Mouse (Mus musculus) small intestine, adult 2 months (tissue): ENCODE measurements around the gene Aqp6. TPM values are rescaled to one million over a fixed set of nuclear protein-coding genes. Genes with fewer than 3 reads are reported as not detected.

ENCODE experiments used
- H3K27ac ChIP-seq: fragments of 200-500 bp; 2 replicates; pipeline ENCODE4 v1.5.1; 2012; ENCODE audit warnings: low read depth, low read length, control low read depth, inconsistent platforms; ENCODE audit not compliant: insufficient read depth
- H3K27me3 ChIP-seq: fragments of 200-500 bp; 2 replicates; pipeline ENCODE4 v1.6.1; 2012; ENCODE audit warnings: mild to moderate bottlenecking, moderate library complexity, low read length, inconsistent platforms; ENCODE audit not compliant: control insufficient read depth, insufficient read depth
- H3K36me3 ChIP-seq: fragments of 200-500 bp; 2 replicates; pipeline ENCODE4 v1.6.1; 2012; ENCODE audit warnings: mild to moderate bottlenecking, low read length, control low read depth, inconsistent platforms; ENCODE audit not compliant: control insufficient read depth, insufficient read depth
- H3K4me1 ChIP-seq: fragments of 200-500 bp; 2 replicates; pipeline ENCODE4 v1.6.1; 2012; ENCODE audit warnings: low read length, inconsistent platforms, mixed read lengths; ENCODE audit not compliant: control insufficient read depth, insufficient read depth, insufficient read length
- H3K4me3 ChIP-seq: fragments of 200-500 bp; 2 replicates; pipeline ENCODE4 v1.5.1; 2012; ENCODE audit warnings: low read depth, mild to moderate bottlenecking, control low read depth, inconsistent platforms, low read length, moderate library complexity
- CTCF ChIP-seq: fragments of 200-500 bp; IDR thresholded peaks from 2 replicates; pipeline ENCODE4 v1.5.1; 2012; ENCODE audit warnings: low read depth, mild to moderate bottlenecking, control low read depth, inconsistent platforms, low read length, moderate library complexity, mixed read lengths; ENCODE audit not compliant: insufficient replicate concordance, insufficient read length; ENCODE audit errors: extremely low read depth
- POLR2A ChIP-seq: fragments of 200-500 bp; IDR thresholded peaks from 2 replicates; pipeline ENCODE4 v1.6.1; 2012; ENCODE audit warnings: low read depth, mild to moderate bottlenecking, control low read depth, inconsistent platforms, low read length, moderate library complexity
- WGBS: fragments of 180-500 bp; shearing (Covaris S2); methylation state at CpG from one replicate; pipeline ENCODE4 v1.1.7; 2018; 5-methylcytosine and 5-hydroxymethylcytosine counted together
- polyA plus RNA-seq: library from polyadenylated mRNA; depleted of rRNA; stranded (reverse); fragments of >200 nt; gene quantifications from 2 replicates; pipeline ENCODE4 v1.2.3, GENCODE M21; 2012

Aqp6 gene
- polyA plus RNA-seq, 1 experiment: not detected

- TF ChIP-seq POLR2A (no peak), CTCF (no peak)
- Histone ChIP-seq H3K27me3 (peaks cover 42% of the 10 kb centered on the region), H3K4me1 (peaks cover 3% of the 10 kb centered on the region; the same call in 1 of the 2 replicates), H3K36me3 (no peaks in the 10 kb centered on the region), H3K27ac (no peak overlapping the region), H3K4me3 (no peak overlapping the region)
- WGBS: 47% methylated on average over 7 of the region's 7 CpGs
Observed at GRCm38 (mm10) chr15:99589704-99590103, 11.5 kb upstream of the Aqp6 start.

DNA sequence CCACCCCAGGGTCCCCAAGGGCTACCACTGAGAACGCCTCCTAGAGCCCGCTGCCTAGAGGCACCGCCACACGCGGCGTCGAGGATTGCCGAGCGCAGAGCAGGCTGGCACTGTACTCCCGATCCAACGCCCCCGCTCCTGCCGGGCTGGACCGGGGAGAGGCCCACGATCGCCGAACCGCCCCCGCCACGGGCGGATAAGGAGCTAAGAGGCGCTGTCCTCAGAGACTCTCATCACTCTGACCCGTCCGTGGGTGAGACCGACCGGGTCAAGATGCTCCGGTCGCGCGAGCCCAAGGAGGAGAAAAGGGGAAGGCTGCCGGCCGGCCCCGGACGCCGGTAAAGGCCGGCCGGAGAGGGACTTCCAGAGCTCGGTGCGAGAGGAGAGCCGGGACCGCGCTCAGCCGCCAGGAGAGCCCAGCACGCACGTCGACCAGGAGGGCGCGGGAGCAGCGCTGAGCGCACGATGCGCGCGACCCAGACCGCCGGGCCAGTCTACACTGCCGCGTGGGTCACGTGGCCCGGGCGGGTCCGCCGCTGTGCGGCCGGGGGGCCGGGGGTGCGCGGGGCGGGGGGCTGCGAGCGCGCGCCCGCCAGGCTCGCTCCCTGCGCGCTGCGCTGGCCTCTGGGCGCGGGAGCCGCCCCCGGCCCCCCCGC, 10.6 kb upstream of the Aqp6 start, which contains the start of gene Aqp5:
TSS of gene Aqp5 (plus strand) at position 354 of the 656 bp plus-strand sequence.
- 2% methylated on average over 74 of the region's 83 CpGs for WGBS
- no peaks in the 10 kb centered on the region for H3K36me3 ChIP-seq
- H3K27me3 ChIP-seq: peaks cover 37% of the 10 kb centered on the region
- no peak within 1 kb of the TSS for H3K27ac ChIP-seq
- TF ChIP-seq CTCF: no peak
- TF ChIP-seq POLR2A: no peak
- H3K4me3 ChIP-seq: peak within 1 kb of the TSS; percentile 26
- no peaks in the 10 kb centered on the region; the same call in 1 of the 2 replicates for H3K4me1 ChIP-seq

GRCm38 (mm10) chr15:99592177-99592576, 9.0 kb upstream of the Aqp6 start:
- no peak overlapping the region for H3K27ac ChIP-seq
- H3K36me3 ChIP-seq: no peaks in the 10 kb centered on the region
- no peak for TF ChIP-seq CTCF
- H3K27me3 ChIP-seq: peaks cover 31% of the 10 kb centered on the region
- WGBS: 69% methylated on average over 8 of the region's 8 CpGs
- no peak overlapping the region for H3K4me3 ChIP-seq
- no peaks in the 10 kb centered on the region; the same call in 1 of the 2 replicates for H3K4me1 ChIP-seq

GRCm38 (mm10) chr15:99592877-99593276, 8.3 kb upstream of the Aqp6 start:
- 74% methylated on average over 5 of the region's 5 CpGs for WGBS
- H3K4me3 ChIP-seq: no peak overlapping the region
- H3K36me3 ChIP-seq: no peaks in the 10 kb centered on the region
- no peak overlapping the region for H3K27ac ChIP-seq
- TF ChIP-seq POLR2A: no peak
- no peak for TF ChIP-seq CTCF
- H3K27me3 ChIP-seq: peaks cover 31% of the 10 kb centered on the region
- H3K4me1 ChIP-seq: no peaks in the 10 kb centered on the region; the same call in 1 of the 2 replicates

GRCm38 (mm10) chr15:99594951-99595350, 6.2 kb upstream of the Aqp6 start:
- TF ChIP-seq POLR2A (no peak), CTCF (no peak)
- Histone ChIP-seq H3K27me3 (peaks cover 25% of the 10 kb centered on the region), H3K4me1 (no peaks in the 10 kb centered on the region; the same call in 1 of the 2 replicates), H3K27ac (no peak overlapping the region), H3K4me3 (no peak overlapping the region), H3K36me3 (no peaks in the 10 kb centered on the region)
- WGBS: 81% methylated on average over 10 of the region's 10 CpGs

DNA sequence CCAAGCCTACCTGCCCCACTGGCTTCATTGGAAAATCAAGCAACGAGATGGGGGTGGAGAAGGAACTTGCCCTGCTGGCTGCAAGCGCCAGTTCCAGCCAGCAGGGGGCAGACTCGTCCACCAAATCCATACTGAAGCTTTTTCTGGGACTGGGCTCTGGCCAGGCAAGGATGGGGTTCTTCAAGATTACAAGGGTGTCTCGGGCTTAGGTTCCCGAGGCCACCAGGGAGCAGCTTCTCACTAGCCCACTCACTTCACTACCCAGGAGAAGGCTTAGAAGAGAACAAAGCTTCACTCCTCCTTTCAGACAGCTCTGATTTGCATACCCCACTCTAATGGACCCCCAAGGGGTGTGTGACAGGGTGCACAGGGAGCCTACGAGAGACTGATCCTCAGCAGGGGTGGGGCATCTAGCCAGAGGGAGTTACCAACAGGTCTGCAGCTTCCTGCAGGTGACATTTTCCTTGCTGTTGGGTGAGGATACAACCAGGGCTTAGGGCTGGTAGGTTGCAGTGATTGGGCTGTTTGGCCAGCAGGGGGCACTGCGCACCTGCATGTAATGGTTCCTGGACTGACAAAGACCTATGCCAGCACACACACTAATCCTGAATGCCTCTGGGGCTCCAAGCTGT, 5.0 kb upstream of the Aqp6 start:
- Histone ChIP-seq H3K27ac (no peak overlapping the region), H3K27me3 (peaks cover 14% of the 10 kb centered on the region), H3K4me1 (no peaks in the 10 kb centered on the region), H3K4me3 (no peak overlapping the region), H3K36me3 (no peaks in the 10 kb centered on the region)
- WGBS: under 1% methylated on average over 7 of the region's 7 CpGs
- TF ChIP-seq POLR2A: no peak
- peak; percentile 79 for TF ChIP-seq CTCF

GRCm38 (mm10) chr15:99596841-99597240, 4.4 kb upstream of the Aqp6 start:
- Histone ChIP-seq H3K27me3 (peaks cover 9% of the 10 kb centered on the region), H3K36me3 (no peaks in the 10 kb centered on the region), H3K4me3 (no peak overlapping the region), H3K4me1 (no peaks in the 10 kb centered on the region), H3K27ac (no peak overlapping the region)
- 54% methylated on average over 7 of the region's 7 CpGs for WGBS
- TF ChIP-seq POLR2A (no peak), CTCF (no peak)
